In the genomic region with DNA sequence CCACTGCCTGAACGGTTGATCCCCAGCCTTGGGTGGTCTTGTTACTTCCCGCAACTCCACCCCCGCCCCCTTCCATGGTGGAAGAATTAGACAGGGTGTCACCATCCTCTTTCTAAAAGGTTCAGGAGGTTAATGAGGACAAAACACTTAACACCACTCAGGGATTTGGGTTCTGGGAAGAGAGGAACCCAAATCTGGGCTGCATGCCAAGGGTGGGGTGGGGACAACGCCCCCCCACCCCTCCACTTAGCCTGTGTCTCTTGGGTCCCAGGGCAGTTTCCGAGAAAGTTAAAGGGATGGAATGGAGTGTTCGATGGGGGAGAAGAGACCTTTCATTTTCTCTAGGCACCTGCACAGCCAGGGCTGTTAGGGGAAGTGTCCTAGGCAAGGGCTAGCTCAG, we compare ENCODE assay signal across 33 mouse cellular contexts. TPM values are rescaled to one million over a fixed set of nuclear protein-coding genes. Genes with fewer than 3 reads are reported as not detected.
A peak's percentile ranks its signal among the peaks of the same experiment; 100 is the strongest.
DNase-seq lines count a peak whose midpoint lies in the region; ATAC-seq and TF ChIP-seq lines count a peak whose summit lies in the region.
"Had no signal": no experiment of that assay in that cellular context is flagged by ENCODE, and none has a peak within 500 bp of the region (broad histone marks: within the 10 kb centered on the region; RNA-seq: fewer than 3 reads in every experiment).

No protein-coding gene starts in this region.

- no peak for ATAC-seq in monocyte, adult 5-6 weeks (replicated peaks; ENCODE audit: insufficient number of reproducible peaks, low FRiP score, low TSS enrichment, poor library complexity, severe bottlenecking)
- ATAC-seq in megakaryocyte, adult 5-6 weeks (ENCODE audit: poor library complexity, severe bottlenecking): no peak
- ATAC-seq: activated CD4-positive, CD25-positive, alpha-beta regulatory T cell, adult 4 months; forebrain, embryonic 15.5 days; hindbrain, postnatal 0 days; inflammation-experienced regulatory T-cells, adult 6 months; Patski had no signal

- H3K27me3 ChIP-seq in testis, adult 2 months (ENCODE audit: control insufficient read depth, insufficient read depth, low read length): no peaks in the 10 kb centered on the region
- H3K27me3 ChIP-seq: embryonic facial prominence, embryonic 13.5 days; forebrain, embryonic 15.5 days; Patski had no signal

- peak; percentile 29 to 30 for DNase-seq in heart, postnatal 14 days
- DNase-seq in heart, postnatal 25 days (ENCODE audit: low spot score): no peak
- DNase-seq in testis, postnatal 14 days (ENCODE audit: low spot score): no peak
- DNase-seq in R1 (ENCODE audit: low read depth, low spot score): peak; percentile 33
- DNase-seq: adrenal gland, adult 8-10 months; adrenal gland, postnatal 25 days; B cell, adult 2 months; cerebellum, adult 11-12 months; cerebellum, adult 8-10 months; cerebellum, postnatal 10 days; cerebellum, postnatal 36 days; embryo, embryonic 11 days; gastrocnemius, postnatal 14 days; heart, adult 11 months; heart, postnatal 4 days had no signal

- H3K27ac ChIP-seq in testis, adult 2 months (ENCODE audit: control insufficient read depth, insufficient read depth, low read depth, low read length): no peak overlapping the region
- H3K27ac ChIP-seq: embryonic facial prominence, embryonic 10.5 days; embryonic facial prominence, embryonic 13.5 days; forebrain, embryonic 12.5 days; forebrain, embryonic 15.5 days; hindbrain, embryonic 14.5 days; hindbrain, postnatal 0 days had no signal

- no peak for TF ChIP-seq POLR2A in testis, adult 2 months (IDR thresholded peaks at IDR 0.05; ENCODE audit: control insufficient read depth, low read depth, low read length)

- H3K4me3 ChIP-seq in testis, adult 2 months (ENCODE audit: control insufficient read depth, low read depth, low read length): peak overlapping the region; percentile 19
- H3K4me3 ChIP-seq: embryonic facial prominence, embryonic 10.5 days; embryonic facial prominence, embryonic 13.5 days; erythroblast, embryonic 14.5 days; forebrain, embryonic 12.5 days; forebrain, embryonic 15.5 days had no signal

- no peaks in the 10 kb centered on the region for H3K36me3 ChIP-seq in testis, adult 2 months (ENCODE audit: control insufficient read depth, insufficient read depth, low read length)
- H3K36me3 ChIP-seq: embryonic facial prominence, embryonic 10.5 days; embryonic facial prominence, embryonic 13.5 days; forebrain, embryonic 12.5 days; forebrain, embryonic 15.5 days; G1E had no signal

- intact Hi-C loops in heart, postnatal 14 days (cut with DNase I): no loop called here
- intact Hi-C loops in heart, postnatal 25 days (cut with DNase I): no loop called here

- peaks cover 12% of the 10 kb centered on the region for H3K4me1 ChIP-seq in testis, adult 2 months (ENCODE audit: control insufficient read depth, insufficient read depth, low read length)
- H3K4me1 ChIP-seq: embryonic facial prominence, embryonic 10.5 days had no signal

- TF ChIP-seq CTCF in testis, adult 2 months (IDR thresholded peaks at IDR 0.05; ENCODE audit: control insufficient read depth, insufficient read depth, insufficient replicate concordance, low read depth, low read length): no peak

RNA-seq across cellular contexts. Expression of gene Rasa4, which starts 10.7 kb away (rescaled TPM):
- total RNA-seq in heart, postnatal 14 days (2021): 1 to 10 TPM; 6.6 to 8.3 TPM
- total RNA-seq in heart, postnatal 25 days (2021): 1 to 10 TPM; 6.5 to 7.2 TPM
- 1.5 and 1.7 TPM in 2 replicates for polyA plus RNA-seq in testis, adult 2 months (2012; rRNA removed)
- 20.8 to 45.1 TPM (median 32.3 TPM) in 3 replicates for total RNA-seq in monocyte, adult 5-6 weeks (2017)
- 36.2 and 40.9 TPM in 2 replicates for total RNA-seq in megakaryocyte, adult 5-6 weeks (2015)
- 26.0 and 33.8 TPM in 2 replicates for total RNA-seq in megakaryocyte, adult 5-6 weeks (2017)

RNA-seq across cellular contexts. Expression of gene Upk3bl, which starts 18.8 kb away (rescaled TPM):
- not detected for total RNA-seq in heart, postnatal 14 days (2021)
- total RNA-seq in heart, postnatal 25 days (2021): not detected
- polyA plus RNA-seq in testis, adult 2 months (2012; rRNA removed): 88.3 and 108 TPM in 2 replicates
- not detected in 3 replicates for total RNA-seq in monocyte, adult 5-6 weeks (2017)
- not detected in 2 replicates for total RNA-seq in megakaryocyte, adult 5-6 weeks (2015)
- not detected in 2 replicates for total RNA-seq in megakaryocyte, adult 5-6 weeks (2017)
- total RNA-seq: adrenal gland, postnatal 25 days; CH12.LX; G1E; heart, adult 8-10 months; heart, postnatal 4 days; hindbrain, postnatal 0 days had no signal
- polyA plus RNA-seq: activated CD4-positive, CD25-positive, alpha-beta regulatory T cell, adult 4 months; erythroblast, embryonic 14.5 days; forebrain, embryonic 15.5 days; G1E; heart, postnatal 0 days; hindbrain, embryonic 14.5 days; inflammation-experienced regulatory T-cells, adult 6 months had no signal

RNA-seq across cellular contexts. Expression of gene Upk3b, which starts 34.8 kb away (rescaled TPM):
- 10 to 100 TPM; 24.8 to 26.5 TPM for total RNA-seq in heart, postnatal 14 days (2021)
- 10 to 100 TPM; 20.0 to 28.8 TPM for total RNA-seq in heart, postnatal 25 days (2021)
- 0.84 and 0.88 TPM in 2 replicates for polyA plus RNA-seq in testis, adult 2 months (2012; rRNA removed)
- total RNA-seq in monocyte, adult 5-6 weeks (2017): not detected in 3 replicates
- total RNA-seq in megakaryocyte, adult 5-6 weeks (2015): not detected in 2 replicates
- total RNA-seq in megakaryocyte, adult 5-6 weeks (2017): not detected in 2 replicates
- total RNA-seq: CH12.LX; gastrocnemius, postnatal 14 days; hindbrain, postnatal 0 days had no signal
- polyA plus RNA-seq: activated CD4-positive, CD25-positive, alpha-beta regulatory T cell, adult 4 months; cortical plate, adult 2 months; erythroblast, embryonic 14.5 days; forebrain, embryonic 12.5 days; forebrain, embryonic 15.5 days; G1E; hindbrain, embryonic 14.5 days; hindbrain, postnatal 0 days had no signal

RNA-seq across cellular contexts. Expression of gene Polr2j, which starts 43.4 kb away (rescaled TPM):
- total RNA-seq in heart, postnatal 14 days (2021): 10 to 100 TPM; 61.5 to 63.4 TPM
- 10 to 100 TPM; 64.4 to 71.9 TPM for total RNA-seq in heart, postnatal 25 days (2021)
- polyA plus RNA-seq in testis, adult 2 months (2012; rRNA removed): 31.4 and 35.3 TPM in 2 replicates
- 80.7 to 92.5 TPM (median 81.7 TPM) in 3 replicates for total RNA-seq in monocyte, adult 5-6 weeks (2017)
- total RNA-seq in megakaryocyte, adult 5-6 weeks (2015): 94.7 and 103 TPM in 2 replicates
- total RNA-seq in megakaryocyte, adult 5-6 weeks (2017): 105 and 117 TPM in 2 replicates

Comparison
In these comparisons a context has a peak if more than half of its experiments do, and no peak if none do; other contexts are left out.
1. DNase-seq: peak in heart, postnatal 14 days (2 of 2) and R1 (single experiment); none in heart, postnatal 25 days (single experiment) and testis, postnatal 14 days (single experiment).
2. RNA of gene Upk3b, which starts 34.8 kb away (total RNA-seq): 20.0 to 28.8 TPM in heart, postnatal 25 days and 24.8 to 26.5 TPM in heart, postnatal 14 days; not detected in monocyte, adult 5-6 weeks and not detected in megakaryocyte, adult 5-6 weeks; every median in the first group is over 10 times any median in the second.